ENCODE assay signal across 32 mouse cellular contexts in the genomic region with DNA sequence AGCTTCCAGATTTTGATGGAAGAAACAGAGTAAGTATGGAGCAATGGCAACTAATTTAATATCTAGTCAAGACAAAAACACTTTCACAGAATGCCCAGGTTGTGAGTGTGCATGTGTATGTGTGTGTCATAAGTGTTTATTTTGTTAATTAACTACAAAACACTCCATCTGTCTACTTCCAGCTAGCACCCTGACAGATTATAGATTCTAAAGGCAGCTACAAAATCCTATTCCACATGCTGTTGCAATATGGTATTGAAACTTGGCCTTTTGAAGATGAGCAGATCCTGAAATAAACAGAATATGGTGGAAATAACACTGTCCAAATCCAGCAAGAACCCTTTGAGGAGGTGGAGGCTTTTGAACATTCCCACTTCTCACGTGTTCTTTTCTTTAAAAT.
DNase-seq lines count a peak whose midpoint lies in the region; ATAC-seq and TF ChIP-seq lines count a peak whose summit lies in the region.
"Had no signal": no experiment of that assay in that cellular context is flagged by ENCODE, and none has a peak within 500 bp of the region (broad histone marks: within the 10 kb centered on the region; RNA-seq: fewer than 3 reads in every experiment).

No protein-coding gene starts in this region.

- H3K27ac ChIP-seq in forebrain, embryonic 14.5 days (ENCODE audit: low read depth, low read length): no peak overlapping the region
- no peak overlapping the region for H3K27ac ChIP-seq in forebrain, embryonic 12.5 days
- H3K27ac ChIP-seq in forebrain, embryonic 16.5 days (ENCODE audit: low read length): no peak overlapping the region
- H3K27ac ChIP-seq: embryonic facial prominence, embryonic 10.5 days; embryonic facial prominence, embryonic 13.5 days; gastrocnemius, adult 2 months; heart, embryonic 15.5 days; hindbrain, embryonic 10.5 days; hindbrain, embryonic 13.5 days; intestine, embryonic 15.5 days had no signal

- 41% methylated on average over 1 of the region's 1 CpGs for WGBS in forebrain, embryonic 14.5 days
- WGBS in forebrain, embryonic 12.5 days: 62% methylated on average over 1 of the region's 1 CpGs
- 41% methylated on average over 1 of the region's 1 CpGs for WGBS in forebrain, embryonic 16.5 days

- TF ChIP-seq CTCF in brain, embryonic 14.5 days (IDR thresholded peaks at IDR 0.05; ENCODE audit: borderline replicate concordance, extremely low read depth, insufficient read depth, insufficient read length): no peak

- no peaks in the 10 kb centered on the region for H3K9me3 ChIP-seq in forebrain, embryonic 14.5 days (replicated peaks; ENCODE audit: control insufficient read depth, low read length)
- no peaks in the 10 kb centered on the region for H3K9me3 ChIP-seq in forebrain, embryonic 12.5 days
- no peaks in the 10 kb centered on the region for H3K9me3 ChIP-seq in forebrain, embryonic 16.5 days (ENCODE audit: control insufficient read depth, low read length)
- H3K9me3 ChIP-seq: embryonic facial prominence, embryonic 10.5 days; embryonic facial prominence, embryonic 13.5 days; G1E; heart, embryonic 12.5 days; heart, embryonic 15.5 days; hindbrain, embryonic 10.5 days; hindbrain, embryonic 13.5 days; intestine, embryonic 15.5 days had no signal

- no peak for TF ChIP-seq POLR2A in brain, embryonic 14.5 days (IDR thresholded peaks at IDR 0.05; ENCODE audit: borderline replicate concordance, extremely low read depth, insufficient read depth, insufficient read length, poor library complexity, severe bottlenecking)

- no peak overlapping the region for H3K4me2 ChIP-seq in forebrain, embryonic 14.5 days (ENCODE audit: low read length)
- H3K4me2 ChIP-seq in forebrain, embryonic 12.5 days: no peak overlapping the region
- no peak overlapping the region for H3K4me2 ChIP-seq in forebrain, embryonic 16.5 days (ENCODE audit: low read length)
- H3K4me2 ChIP-seq: embryonic facial prominence, embryonic 13.5 days; heart, embryonic 12.5 days; heart, embryonic 15.5 days; hindbrain, embryonic 13.5 days; intestine, embryonic 15.5 days had no signal

- H3K27me3 ChIP-seq in forebrain, embryonic 14.5 days (replicated peaks; ENCODE audit: control insufficient read depth, insufficient read depth, low read length): no peaks in the 10 kb centered on the region
- no peaks in the 10 kb centered on the region for H3K27me3 ChIP-seq in forebrain, embryonic 12.5 days
- H3K27me3 ChIP-seq in forebrain, embryonic 16.5 days (replicated peaks; ENCODE audit: control insufficient read depth, insufficient read depth, low read length): no peaks in the 10 kb centered on the region
- H3K27me3 ChIP-seq: CH12.LX; embryonic facial prominence, embryonic 13.5 days; heart, embryonic 12.5 days; heart, embryonic 15.5 days; hindbrain, embryonic 13.5 days; intestine, embryonic 15.5 days; Patski had no signal

- no peak overlapping the region for H3K4me3 ChIP-seq in forebrain, embryonic 14.5 days (ENCODE audit: low read depth, low read length)
- H3K4me3 ChIP-seq in forebrain, embryonic 12.5 days (replicated peaks): no peak overlapping the region
- H3K4me3 ChIP-seq in forebrain, embryonic 16.5 days (replicated peaks; ENCODE audit: low read length): no peak overlapping the region
- H3K4me3 ChIP-seq: embryonic facial prominence, embryonic 10.5 days; embryonic facial prominence, embryonic 13.5 days; erythroblast, embryonic 14.5 days; gastrocnemius, adult 2 months; heart, embryonic 12.5 days; heart, embryonic 15.5 days; hindbrain, embryonic 10.5 days; hindbrain, embryonic 13.5 days; intestine, embryonic 15.5 days had no signal

- 0 out of 2 replicates have a peak, but pooled peaks have one; percentile 7 for ATAC-seq in forebrain, embryonic 14.5 days
- ATAC-seq in forebrain, embryonic 12.5 days (ENCODE audit: low FRiP score): no peak
- ATAC-seq in forebrain, embryonic 16.5 days: peak; percentile 63
- ATAC-seq: hindbrain, embryonic 16.5 days; intestine, embryonic 15.5 days; Patski had no signal

- peak; percentile 60 for DNase-seq in forebrain, embryonic 14.5 days (ENCODE audit: low spot score)
- peak; percentile 1 to 39 for DNase-seq in layer of hippocampus, adult 18-20 months (ENCODE audit: low spot score in 2 of 2)
- no peak for DNase-seq in layer of hippocampus, postnatal 25 days (ENCODE audit: extremely low spot score in 1 of 2, low spot score in 1 of 2)
- peak; percentile 65 for DNase-seq in brain, embryonic 14.5 days (ENCODE audit: low read depth)
- no peak for DNase-seq in left cerebral cortex, postnatal 25 days (ENCODE audit: low spot score in 2 of 2)
- DNase-seq: adrenal gland, postnatal 10 days; adrenal gland, postnatal 36 days; B cell, adult 2 months; cerebellum, adult 11-12 months; cerebellum, adult 8-10 months; cerebellum, postnatal 10 days; cerebellum, postnatal 36 days; embryo, embryonic 11 days; gastrocnemius, adult 2 months; gastrocnemius, postnatal 25 days; heart, adult 18-20 months; heart, postnatal 10 days; heart, postnatal 36 days had no signal

- H3K4me1 ChIP-seq in forebrain, embryonic 14.5 days (ENCODE audit: control insufficient read depth, insufficient read depth, low read length): no peaks in the 10 kb centered on the region
- no peaks in the 10 kb centered on the region for H3K4me1 ChIP-seq in forebrain, embryonic 12.5 days
- H3K4me1 ChIP-seq in forebrain, embryonic 16.5 days (replicated peaks; ENCODE audit: control insufficient read depth, insufficient read depth, low read length): 0 out of 2 replicates have a peak, but pooled peaks cover 2% of the 10 kb centered on the region
- H3K4me1 ChIP-seq: embryonic facial prominence, embryonic 10.5 days; embryonic facial prominence, embryonic 13.5 days; heart, embryonic 12.5 days; heart, embryonic 15.5 days; hindbrain, embryonic 10.5 days; hindbrain, embryonic 13.5 days; intestine, embryonic 15.5 days had no signal

- no peak overlapping the region for H3K9ac ChIP-seq in forebrain, embryonic 14.5 days (ENCODE audit: low read length)
- no peak overlapping the region for H3K9ac ChIP-seq in forebrain, embryonic 12.5 days
- no peak overlapping the region for H3K9ac ChIP-seq in forebrain, embryonic 16.5 days (replicated peaks; ENCODE audit: low read depth, low read length)
- H3K9ac ChIP-seq: embryonic facial prominence, embryonic 13.5 days; heart, embryonic 12.5 days; heart, embryonic 15.5 days; hindbrain, embryonic 13.5 days; intestine, embryonic 15.5 days had no signal

- H3K36me3 ChIP-seq in forebrain, embryonic 14.5 days (ENCODE audit: control insufficient read depth, insufficient read depth, low read length): no peaks in the 10 kb centered on the region
- H3K36me3 ChIP-seq in forebrain, embryonic 12.5 days (replicated peaks): no peaks in the 10 kb centered on the region
- H3K36me3 ChIP-seq in forebrain, embryonic 16.5 days (ENCODE audit: control insufficient read depth, insufficient read depth): no peaks in the 10 kb centered on the region
- H3K36me3 ChIP-seq: embryonic facial prominence, embryonic 10.5 days; embryonic facial prominence, embryonic 13.5 days; G1E; heart, embryonic 12.5 days; heart, embryonic 15.5 days; hindbrain, embryonic 10.5 days; hindbrain, embryonic 13.5 days; intestine, embryonic 15.5 days had no signal

- intact Hi-C loops in left cerebral cortex, postnatal 25 days (cut with DNase I): no loop called here

Comparison
In these comparisons a context has a peak if more than half of its experiments do, and no peak if none do; other contexts are left out.
1. DNase-seq: peak in forebrain, embryonic 14.5 days (single experiment), layer of hippocampus, adult 18-20 months (2 of 2) and brain, embryonic 14.5 days (single experiment); none in layer of hippocampus, postnatal 25 days (0 of 2) and left cerebral cortex, postnatal 25 days (0 of 2).